Mouse (Mus musculus) spleen, adult 2 months (tissue): ENCODE measurements around the gene Acaca.

ENCODE experiments used
- CTCF ChIP-seq: fragments of 200-500 bp; IDR thresholded peaks from 2 replicates; pipeline ENCODE4 v1.5.1; 2011; ENCODE audit warnings: mild to moderate bottlenecking, inconsistent platforms; ENCODE audit not compliant: insufficient read depth, insufficient read length, insufficient replicate concordance; ENCODE audit errors: extremely low read depth
- POLR2A ChIP-seq: fragments of 200-500 bp; IDR thresholded peaks from 2 replicates; pipeline ENCODE4 v1.6.1; 2011; ENCODE audit warnings: low read depth, low read length, inconsistent platforms

- TF ChIP-seq CTCF, result no peak
- no peak for TF ChIP-seq POLR2A
Observed at GRCm38 (mm10) chr11:84440402-84440801, 310.9 kb downstream of the Acaca start.
